Mouse (Mus musculus) left cerebral cortex, postnatal 4 days (tissue): ENCODE measurements around the gene Anks6. TPM values are rescaled to one million over a fixed set of nuclear protein-coding genes. Genes with fewer than 3 reads are reported as not detected.

Source experiments
- DNase-seq: peaks from one replicate; pipeline ENCODE4 v3.0.0-alpha.2; 2022
- intact Hi-C: fragments of 180-260 bp; cut with DNase I; formaldehyde crosslinking; loops from one replicate; pipeline ENCODE4 v1.15.1; 2025
- total RNA-seq, 2 experiments: library from RNA; stranded (reverse); gene quantifications; 2 replicates each; pipeline ENCODE4 v1.2.3; 2021

The Anks6 gene
- total RNA-seq, 2 experiments from 2014 or later = 23.9 to 24.5 TPM

DNA sequence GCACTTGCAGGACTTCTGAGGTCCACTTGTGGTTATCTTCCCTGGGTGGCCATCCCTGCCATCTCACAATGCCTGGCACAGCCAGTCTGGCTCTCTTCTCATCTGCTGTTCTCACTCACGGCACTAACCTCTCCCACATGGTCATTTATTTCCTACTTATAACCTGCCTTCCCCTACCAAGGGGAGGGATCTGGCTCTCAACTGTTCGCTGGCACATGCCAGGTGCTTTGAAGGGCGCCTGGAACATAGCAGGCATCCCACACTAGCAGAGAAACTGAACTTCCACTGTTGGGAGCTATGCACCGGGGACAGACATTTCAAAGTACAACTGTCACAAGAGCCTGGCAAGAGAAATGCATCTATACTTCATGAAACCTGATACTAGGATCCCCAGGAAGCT, 9.5 kb downstream of the Anks6 start:
- intact Hi-C loops = no loop called here

DNA sequence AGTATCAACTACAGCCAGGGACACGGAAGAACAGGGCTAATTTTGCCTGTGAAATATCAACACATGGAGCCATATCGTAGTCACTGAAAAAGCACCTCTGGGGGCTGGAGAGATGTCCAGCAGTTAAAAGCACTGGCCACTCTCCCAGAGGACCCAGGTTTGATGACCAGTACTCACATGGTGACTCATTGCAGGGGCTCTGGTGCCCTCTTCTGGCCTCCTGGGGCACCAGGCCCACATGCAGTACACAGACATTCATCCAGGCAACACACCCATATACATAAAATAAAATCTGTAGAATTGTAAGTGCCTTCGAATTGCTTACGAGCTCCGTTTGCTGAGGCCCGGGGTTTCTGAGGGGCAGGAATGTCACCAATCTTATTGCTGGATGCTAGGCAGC, 10.3 kb downstream of the Anks6 start:
- DNase-seq = no peak
- intact Hi-C loops = no loop called here

More for the DNA sequence above, 9.5 kb downstream of the Anks6 start:
- no peak for DNase-seq

DNA sequence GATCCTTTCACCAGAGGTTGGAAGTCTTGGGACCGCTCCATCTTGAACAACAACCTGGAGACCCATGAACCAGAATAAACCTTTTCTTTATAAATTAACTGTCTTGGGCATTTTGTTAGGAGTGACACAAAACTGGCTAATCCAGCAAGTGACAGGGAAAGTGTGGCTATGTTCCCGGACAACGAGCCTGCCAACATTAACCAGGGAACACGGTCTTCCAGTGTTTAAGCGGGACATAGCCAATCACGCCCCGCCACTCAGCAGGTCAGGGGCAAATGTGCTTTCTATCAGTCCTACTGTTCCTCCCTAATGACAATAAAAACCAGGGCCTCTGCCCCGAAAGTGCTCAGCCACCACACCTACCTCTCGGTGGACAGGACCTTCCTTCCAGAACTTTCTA, 13.4 kb downstream of the Anks6 start:
- intact Hi-C loops = no loop called here
- DNase-seq = peak; percentile 23

DNA sequence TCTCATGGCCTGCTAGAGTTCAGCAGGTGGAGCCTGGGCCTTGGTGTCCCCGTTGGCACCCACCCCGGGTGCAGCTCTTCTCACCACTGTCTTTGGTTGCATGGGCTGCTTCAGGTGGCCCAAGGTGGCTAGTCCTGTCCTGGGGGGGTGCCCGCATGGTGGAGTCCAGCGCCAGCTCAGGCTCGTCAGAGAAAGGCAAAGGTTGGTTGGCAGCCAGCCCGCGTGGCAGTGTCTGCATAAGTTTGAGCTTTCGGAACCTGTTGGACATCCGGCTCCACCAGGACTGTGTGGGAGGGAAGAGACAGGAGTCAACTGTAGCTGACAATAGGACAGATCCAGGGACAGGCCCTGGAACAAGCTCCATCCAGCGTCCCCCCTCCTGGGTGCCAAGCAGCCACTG, 17.6 kb downstream of the Anks6 start:
- intact Hi-C loops = loop anchor here (5.0 kb wide), 2 partner anchors 352 to 427 kb away; no protein-coding TSS in a partner anchor
- DNase-seq = no peak

DNA sequence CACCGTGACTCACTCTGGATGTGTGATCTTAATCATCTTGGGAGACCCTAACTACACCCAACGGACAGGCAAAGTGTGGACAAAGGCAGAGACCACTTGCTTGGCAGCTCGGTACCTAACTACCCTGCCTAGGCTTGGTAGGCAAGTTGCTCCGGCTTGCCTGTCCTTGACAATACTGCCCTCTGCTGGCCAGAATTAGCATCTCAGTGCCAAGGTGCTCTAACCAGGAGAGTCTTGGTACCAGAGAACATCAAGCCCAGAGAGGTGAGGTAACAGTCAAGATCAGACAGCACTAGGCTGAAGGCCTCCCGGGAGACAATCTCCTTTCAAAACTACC, 19.9 kb downstream of the Anks6 start:
- intact Hi-C loops = loop anchor here (5.0 kb wide), 2 partner anchors 350 to 425 kb away; no protein-coding TSS in a partner anchor
- peak; percentile 85 for DNase-seq

DNA sequence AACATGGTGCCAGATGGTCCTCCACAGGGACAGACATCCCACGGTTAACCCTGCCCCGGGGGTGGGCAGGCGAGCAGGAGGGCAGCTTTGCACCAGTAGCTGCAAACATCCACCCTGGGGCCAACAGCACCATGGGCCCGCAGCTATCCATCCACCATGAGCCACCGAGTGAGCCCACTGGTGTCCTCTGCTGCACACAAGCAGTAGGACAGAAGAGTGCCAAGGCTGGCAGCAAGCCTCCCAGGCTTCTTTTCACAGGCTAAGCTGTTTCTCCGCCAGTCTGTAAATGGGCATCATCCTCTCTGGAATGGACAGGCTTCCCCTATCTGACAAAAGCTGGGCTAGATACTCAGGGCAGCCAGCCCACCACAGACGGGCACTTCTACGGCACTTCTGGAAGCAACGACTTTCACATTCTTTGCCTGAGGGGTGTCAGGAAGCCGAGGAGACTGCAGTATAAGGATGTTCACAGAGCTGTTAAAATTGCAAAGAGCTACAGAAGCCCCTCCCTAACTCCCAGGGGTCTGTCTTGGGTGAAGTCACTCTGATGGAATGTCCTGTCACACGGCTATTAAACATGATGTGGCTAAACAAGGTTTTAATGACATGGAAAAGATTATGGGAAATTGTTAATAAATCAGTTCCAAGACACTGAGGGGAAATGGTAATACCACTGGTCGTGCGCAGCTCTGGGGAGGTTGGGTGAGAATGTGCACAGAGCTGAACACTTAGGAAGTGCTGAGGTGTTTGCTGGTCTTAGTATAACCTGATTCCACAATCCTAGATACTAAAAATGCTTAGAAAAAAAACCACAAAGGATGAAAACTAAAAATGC, 20.5 kb downstream of the Anks6 start:
- intact Hi-C loops = loop anchor here (5.0 kb wide), 2 partner anchors 349 to 424 kb away; no protein-coding TSS in a partner anchor
- DNase-seq = peak; percentile 60

DNA sequence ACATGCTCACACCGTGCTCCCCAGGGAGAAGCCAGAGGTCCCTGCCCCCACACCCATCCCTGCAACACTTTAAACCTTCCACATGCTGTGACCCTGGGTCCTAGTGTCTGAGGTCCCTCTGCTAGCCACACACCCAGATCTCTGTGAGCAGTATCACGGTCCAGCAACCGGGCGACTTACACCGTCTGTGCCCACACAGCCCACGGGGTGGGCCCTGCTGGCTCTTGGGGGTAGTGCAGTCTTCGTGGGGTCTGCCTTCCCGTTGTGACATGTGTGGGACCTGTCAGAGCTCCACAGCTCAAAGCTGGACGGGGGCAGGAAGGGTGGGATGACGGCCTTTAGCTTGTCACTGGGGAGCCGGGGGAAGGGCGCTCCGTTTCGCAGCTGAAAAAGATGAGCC, 21.7 kb downstream of the Anks6 start:
- no peak for DNase-seq
- intact Hi-C loops = loop anchor here (5.0 kb wide), 2 partner anchors 348 to 423 kb away; no protein-coding TSS in a partner anchor

DNA sequence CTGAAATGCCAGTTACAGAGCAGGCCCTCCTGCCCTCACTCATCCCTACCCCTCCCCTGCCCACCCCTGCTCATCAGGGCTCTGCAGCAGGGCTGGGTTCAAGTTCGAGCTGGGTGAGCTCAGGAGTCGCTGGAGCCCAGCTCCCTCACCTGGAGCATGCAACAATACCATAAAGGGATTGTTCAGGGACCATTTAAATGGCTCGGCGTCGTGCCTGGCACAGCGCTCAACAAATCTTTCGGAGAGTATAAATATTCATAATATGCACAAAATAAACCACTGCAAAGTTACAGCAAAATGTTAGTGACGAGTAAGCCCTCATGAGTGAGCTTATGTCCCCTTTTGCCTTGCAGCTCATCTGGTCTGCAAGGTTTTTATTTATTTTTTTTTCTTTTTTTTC, 25.1 kb downstream of the Anks6 start:
- intact Hi-C loops = no loop called here
- DNase-seq = no peak

DNA sequence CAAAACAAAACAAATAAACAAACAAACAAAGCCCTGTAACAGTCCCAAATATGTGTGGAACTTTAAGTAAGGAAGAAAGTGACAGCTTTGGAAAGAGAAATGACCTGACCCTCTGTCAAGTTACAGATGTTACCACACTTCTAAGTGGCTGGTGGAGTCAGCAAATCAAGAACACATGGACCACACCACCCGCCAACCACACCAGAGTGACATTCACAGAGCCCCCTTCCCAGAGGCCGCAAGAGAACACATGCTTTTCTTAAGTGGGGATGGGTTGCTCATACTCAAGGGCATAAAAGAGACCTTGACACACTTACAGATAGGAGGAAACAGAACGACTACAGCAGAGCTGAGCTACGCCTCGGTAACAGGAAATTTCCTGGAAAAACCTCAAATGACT, 28.4 kb downstream of the Anks6 start:
- DNase-seq = no peak
- intact Hi-C loops = no loop called here

DNA sequence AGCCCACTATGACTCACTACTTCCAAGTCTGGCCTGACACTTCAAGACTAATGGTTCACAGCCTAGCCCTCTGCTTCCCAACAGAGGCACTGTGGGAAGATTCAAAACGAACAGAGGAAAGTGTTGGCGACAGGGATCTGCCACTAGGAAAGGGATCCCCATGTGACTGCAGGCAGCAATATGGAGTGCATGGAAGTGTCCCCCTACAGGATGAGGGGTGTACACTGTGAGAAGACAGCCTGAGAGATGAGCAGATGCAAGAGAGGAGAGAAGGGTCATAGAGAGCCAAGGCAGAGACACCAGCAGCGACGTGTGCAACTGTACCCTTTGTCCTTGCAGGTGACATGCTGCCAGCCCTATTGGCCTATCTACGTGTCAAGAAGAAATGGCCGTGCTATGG, 33.3 kb downstream of the Anks6 start:
- intact Hi-C loops = no loop called here
- no peak for DNase-seq

DNA sequence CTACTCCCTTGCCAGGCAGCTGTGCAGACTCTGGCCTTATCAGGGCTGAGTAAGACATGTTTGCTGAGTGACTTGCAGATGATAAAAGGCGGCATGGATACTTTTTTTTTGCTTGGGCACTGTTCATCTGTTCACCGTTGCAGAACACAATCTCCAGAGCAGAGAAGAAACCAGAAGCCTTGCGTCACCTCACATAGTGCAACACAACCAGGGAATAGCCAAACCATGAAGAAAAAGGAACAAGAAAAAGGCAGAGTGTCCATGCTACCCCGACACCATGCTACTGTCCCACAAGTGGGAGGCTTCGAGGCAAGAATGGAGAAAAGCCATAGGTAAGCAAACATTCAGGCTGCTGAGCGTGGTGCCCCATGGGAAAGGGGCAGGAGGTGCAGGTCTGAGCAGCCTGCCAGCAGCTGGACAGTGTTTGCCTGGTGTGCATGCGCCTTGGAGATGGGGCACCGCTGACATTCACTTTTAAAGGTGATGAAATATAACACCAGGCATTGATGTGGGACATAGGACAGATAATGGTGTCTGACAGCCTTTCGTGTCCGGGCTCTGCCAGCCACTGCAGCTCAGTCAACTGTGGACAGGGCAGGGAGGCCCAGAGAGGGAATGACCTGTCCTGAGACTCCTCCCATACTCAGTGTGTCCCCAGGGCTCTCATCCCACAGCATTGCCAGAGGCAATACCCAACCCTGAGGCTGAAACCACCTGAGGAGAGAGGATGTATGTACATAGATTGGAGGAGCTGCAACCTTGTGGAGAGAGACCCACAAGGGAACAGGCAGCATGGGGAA, 34.2 kb downstream of the Anks6 start:
- no peak for DNase-seq
- intact Hi-C loops = no loop called here

DNA sequence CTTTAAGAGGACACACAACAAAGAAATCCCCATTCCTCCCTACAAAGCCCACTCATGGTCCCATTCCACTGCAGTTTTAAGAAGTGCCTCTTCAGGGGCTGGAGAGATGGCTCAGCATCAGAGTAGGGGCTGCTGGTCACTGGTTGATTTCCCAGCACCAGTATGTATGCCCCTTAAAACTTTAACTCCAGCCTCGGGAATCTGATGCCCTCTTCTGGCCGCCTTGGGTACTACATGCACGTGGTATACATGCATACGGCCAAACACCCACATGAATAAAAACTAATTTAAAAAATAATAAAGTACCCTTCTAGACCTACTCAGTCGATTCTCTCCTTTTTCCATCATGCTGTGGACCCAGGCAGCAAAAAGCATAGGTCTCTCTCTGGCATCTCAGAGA, 36.7 kb downstream of the Anks6 start:
- peak; percentile 72 for DNase-seq
- intact Hi-C loops = no loop called here

DNA sequence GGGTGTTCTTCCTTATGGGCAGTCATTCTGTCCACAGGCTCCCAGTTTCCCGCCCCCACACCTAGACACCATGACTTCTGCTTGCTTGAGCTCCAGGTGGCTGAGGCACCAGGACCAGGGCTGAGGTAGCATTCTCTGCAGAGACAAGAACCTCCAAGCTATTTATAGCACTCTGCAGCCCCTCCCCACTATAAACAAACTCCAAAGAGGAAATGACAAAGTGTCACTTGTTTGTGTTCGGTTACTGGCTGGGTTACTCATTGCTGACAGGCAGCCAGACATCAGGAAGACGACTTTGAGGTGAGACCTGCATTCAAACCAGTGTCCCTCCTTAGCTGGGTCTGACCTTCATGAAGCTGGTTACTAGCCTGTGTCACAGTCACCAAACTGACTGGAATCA, 42.1 kb downstream of the Anks6 start:
- no peak for DNase-seq
- intact Hi-C loops = no loop called here

DNA sequence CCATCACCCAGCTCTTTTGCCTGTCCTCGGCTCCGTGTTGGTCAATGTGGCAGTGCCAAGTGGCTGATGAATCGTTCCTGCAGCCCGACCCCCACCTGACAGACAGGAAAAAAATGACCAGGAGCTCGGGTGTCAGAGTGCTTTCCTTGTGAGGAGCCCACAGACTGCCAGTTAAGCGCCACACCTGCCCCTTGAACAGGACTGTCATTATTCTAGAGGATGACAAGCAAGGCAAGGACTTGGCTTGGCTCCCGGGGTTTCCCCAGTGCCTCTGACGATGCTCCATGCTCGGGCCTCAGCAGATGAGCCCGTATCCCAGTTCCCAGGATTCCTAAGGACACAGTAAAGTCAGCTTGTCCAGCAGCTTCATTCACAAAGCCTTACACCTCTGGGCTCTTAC, 44.8 kb downstream of the Anks6 start:
- intact Hi-C loops = no loop called here
- DNase-seq = peak; percentile 61

DNA sequence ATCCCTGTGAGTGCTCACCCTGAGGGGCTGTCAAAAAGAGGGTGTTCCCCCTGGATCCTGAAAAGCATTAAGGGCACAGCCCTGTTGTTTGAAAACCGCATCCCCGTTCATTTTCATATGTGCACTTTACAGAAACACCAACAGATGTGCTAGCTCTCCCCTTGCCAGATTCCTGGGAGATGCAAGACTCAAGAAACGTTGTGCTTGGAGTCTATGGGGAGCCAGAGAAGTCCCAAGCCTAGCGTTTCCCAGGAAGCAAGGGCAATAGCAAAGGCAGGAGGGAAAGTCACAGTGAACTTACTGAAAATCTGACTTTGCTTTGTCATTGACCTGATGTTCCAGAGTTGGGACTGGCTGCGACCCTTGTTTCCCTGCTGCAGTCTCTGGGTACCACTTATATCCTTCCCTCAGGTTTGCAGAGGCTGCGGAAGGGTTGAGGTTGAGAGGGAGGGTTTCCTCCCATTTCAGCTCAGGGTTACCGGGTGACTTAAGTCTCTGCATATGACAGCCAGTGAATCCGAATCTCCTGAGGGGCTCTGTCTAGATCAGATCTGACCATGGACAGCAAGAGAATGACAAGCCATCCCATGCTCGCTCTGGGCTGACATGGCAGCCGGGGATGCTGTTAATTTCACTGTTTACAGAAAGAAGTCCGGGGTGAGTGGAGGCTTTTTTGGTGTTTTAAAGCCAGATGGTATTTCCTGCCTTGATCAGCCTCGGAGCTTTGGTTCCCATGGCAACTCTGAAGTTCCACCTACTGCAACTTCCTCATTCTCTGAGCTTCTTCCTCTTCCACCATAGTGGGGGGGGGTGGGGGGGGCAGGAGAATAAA, 46.6 kb downstream of the Anks6 start:
- intact Hi-C loops = no loop called here
- DNase-seq = no peak

DNA sequence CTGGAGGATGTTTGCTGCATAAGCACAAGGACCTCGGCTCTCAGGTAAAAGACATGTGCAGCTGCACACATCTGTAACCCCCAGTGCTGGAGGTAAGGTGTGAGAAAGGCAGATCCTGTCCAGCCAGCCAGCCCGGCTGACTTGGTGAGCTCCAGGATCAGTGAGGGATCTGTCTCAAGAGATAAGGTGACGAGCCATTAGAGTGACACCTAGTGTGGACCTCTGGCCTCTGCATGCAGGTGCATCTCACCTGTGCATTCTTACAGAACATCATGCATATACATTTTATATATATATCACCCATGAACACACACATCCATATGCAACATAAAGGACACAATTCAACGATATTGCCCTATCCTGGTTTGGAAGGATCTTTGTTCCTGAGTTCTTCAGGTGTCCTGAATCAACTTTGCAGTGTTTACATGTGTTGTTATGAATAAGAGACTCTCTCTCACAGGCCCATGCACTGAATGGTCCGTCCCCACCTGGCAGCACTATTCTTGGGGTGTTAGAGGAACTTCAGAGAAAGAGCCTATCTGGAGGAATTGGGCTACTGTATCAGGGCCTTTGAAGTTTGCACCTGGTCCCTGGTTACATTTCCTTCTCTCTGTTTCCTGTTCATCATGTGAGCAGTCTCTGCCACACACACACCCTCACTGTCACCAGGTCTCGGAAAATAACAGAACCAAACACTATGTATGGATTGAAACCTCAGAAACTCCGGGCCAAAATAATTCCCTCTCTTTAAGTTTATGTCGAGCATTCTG, 56.4 kb downstream of the Anks6 start:
- intact Hi-C loops = no loop called here
- DNase-seq = no peak

DNA sequence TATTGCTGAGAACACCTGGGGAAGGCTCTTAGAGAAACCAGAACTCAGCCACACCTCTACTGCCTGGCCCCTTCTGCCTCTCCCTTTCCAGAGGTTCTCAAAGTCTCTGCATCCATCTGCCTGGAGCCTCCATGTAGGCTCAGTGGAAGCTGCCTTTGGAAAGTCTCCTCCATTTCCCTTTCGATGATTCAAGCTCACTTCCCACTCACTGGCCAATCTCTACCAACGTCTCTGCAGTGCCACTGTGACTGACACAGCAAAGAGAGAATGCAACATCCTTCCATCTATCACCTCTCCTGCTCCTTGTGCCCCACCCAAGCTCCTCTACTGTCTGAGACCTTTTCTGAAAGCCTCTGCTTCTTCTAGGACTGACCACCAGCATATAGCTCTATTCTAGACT, 59.3 kb downstream of the Anks6 start:
- DNase-seq = no peak
- intact Hi-C loops = no loop called here

DNA sequence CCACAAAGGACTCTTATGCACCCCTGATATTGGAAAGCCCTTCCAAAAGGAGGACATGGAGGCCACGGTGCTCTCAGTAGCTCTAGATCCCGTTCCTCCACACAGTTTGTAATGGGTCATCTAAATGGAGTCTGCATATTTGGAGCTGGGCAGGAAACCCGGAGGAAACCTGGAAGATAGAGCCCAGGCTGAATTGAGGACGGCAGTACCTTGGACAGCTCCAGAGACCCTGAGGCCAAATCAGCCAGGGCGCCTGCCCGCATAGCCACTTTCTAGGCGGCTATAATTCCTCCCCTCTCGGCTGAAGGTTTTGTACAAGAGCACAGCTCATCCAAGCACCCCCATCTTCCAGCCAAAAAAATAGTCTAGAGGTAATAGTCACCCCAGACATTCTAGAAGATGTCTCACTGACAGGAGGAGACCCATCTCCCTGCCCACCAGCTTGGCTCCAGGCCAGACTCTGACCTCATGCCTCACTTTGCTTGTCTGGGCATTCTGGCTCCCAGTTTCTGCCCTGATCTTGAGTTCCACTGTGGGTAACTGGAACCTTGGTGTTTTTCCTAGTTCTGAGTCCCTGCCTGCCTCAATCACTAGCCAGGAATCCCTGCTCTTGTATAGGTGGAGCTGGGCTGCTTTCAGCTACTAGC, 64.3 kb downstream of the Anks6 start:
- intact Hi-C loops = no loop called here
- DNase-seq = peak; percentile 69

DNA sequence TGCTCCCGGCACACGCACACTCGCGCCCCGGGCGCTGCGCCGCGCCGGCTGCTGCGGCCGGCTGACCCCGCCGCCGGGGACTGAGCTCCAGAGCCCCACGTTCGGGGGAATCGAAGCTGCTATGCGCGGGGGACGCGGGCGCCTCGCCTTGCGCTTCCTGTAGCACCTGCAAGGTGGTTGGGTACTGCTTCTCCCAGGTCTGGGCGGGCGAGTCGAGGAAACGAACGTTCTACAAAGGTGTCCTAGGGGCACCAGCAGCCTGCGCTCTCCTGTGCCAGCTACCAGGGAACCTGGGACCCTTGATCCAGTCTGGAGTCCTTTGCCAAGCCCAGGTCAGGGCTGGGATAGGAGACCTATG, 65.3 kb downstream of the Anks6 start:
- no peak for DNase-seq
- intact Hi-C loops = no loop called here
